Mouse (Mus musculus) megakaryocyte, adult 5-6 weeks (primary cell): ENCODE data around the gene Depdc1b. TPM values are rescaled to one million over a fixed set of nuclear protein-coding genes. Genes with fewer than 3 reads are reported as not detected.

Source experiments
- ATAC-seq: 2 replicates; pipeline ENCODE4 v1.8.0; 2016; ENCODE audit warnings: mild to moderate bottlenecking, inconsistent platforms; ENCODE audit not compliant: poor library complexity, severe bottlenecking
- total RNA-seq, 2 experiments: library from RNA; stranded (forward) in 1 of 2; stranded (reverse) in 1 of 2; fragments of 153-499, 151-499 nt in 1 of 2; fragments of 221-1000, 200-1000 nt in 1 of 2; gene quantifications; 2 replicates each; pipeline versions ENCODE4 v1.2.3 to v1.2.4; 2015 to 2017

The Depdc1b gene
- total RNA-seq, 2 experiments from 2014 or later, result 29.6 to 38.3 TPM

- no peak for ATAC-seq
Measured at GRCm38 (mm10) chr13:108347016-108347415, 30.9 kb downstream of the Depdc1b start.

- ATAC-seq, result no peak
Measured at GRCm38 (mm10) chr13:108349624-108350023, 33.5 kb downstream of the Depdc1b start.

- no peak for ATAC-seq
Measured at GRCm38 (mm10) chr13:108353781-108354180, 37.6 kb downstream of the Depdc1b start.

- no peak for ATAC-seq
Measured at GRCm38 (mm10) chr13:108354804-108355552, 38.8 kb downstream of the Depdc1b start.

- no peak for ATAC-seq
Measured at GRCm38 (mm10) chr13:108357362-108357761, 41.2 kb downstream of the Depdc1b start.

GRCm38 (mm10) chr13:108358228-108358627 lies 42.1 kb downstream of the Depdc1b start:
- ATAC-seq, result no peak

GRCm38 (mm10) chr13:108367496-108367895 lies 51.4 kb downstream of the Depdc1b start:
- ATAC-seq, result no peak

GRCm38 (mm10) chr13:108370241-108370941 lies 54.3 kb downstream of the Depdc1b start:
- no peak for ATAC-seq

- ATAC-seq, result no peak
Measured at GRCm38 (mm10) chr13:108371352-108371921, 55.3 kb downstream of the Depdc1b start.

- no peak for ATAC-seq
Measured at GRCm38 (mm10) chr13:108373231-108373630, 57.1 kb downstream of the Depdc1b start.

- ATAC-seq, result no peak
Measured at GRCm38 (mm10) chr13:108376637-108377036, 60.5 kb downstream of the Depdc1b start.

GRCm38 (mm10) chr13:108381161-108381560 lies 65.0 kb downstream of the Depdc1b start:
- no peak for ATAC-seq

GRCm38 (mm10) chr13:108383051-108383450 lies 66.9 kb downstream of the Depdc1b start:
- ATAC-seq, result no peak

GRCm38 (mm10) chr13:108386058-108386457 lies 69.9 kb downstream of the Depdc1b start:
- ATAC-seq, result no peak

GRCm38 (mm10) chr13:108390565-108390964 lies 74.4 kb downstream of the Depdc1b start:
- ATAC-seq, result peak; percentile 98

- no peak for ATAC-seq
Measured at GRCm38 (mm10) chr13:108403197-108403596, 87.1 kb downstream of the Depdc1b start.

GRCm38 (mm10) chr13:108404372-108404771 lies 88.2 kb downstream of the Depdc1b start:
- ATAC-seq, result peak; percentile 47

GRCm38 (mm10) chr13:108415464-108415863 lies 99.3 kb downstream of the Depdc1b start:
- no peak for ATAC-seq

GRCm38 (mm10) chr13:108418741-108419507 lies 102.8 kb downstream of the Depdc1b start:
- ATAC-seq, result no peak

GRCm38 (mm10) chr13:108426322-108426721 lies 110.2 kb downstream of the Depdc1b start:
- peak; percentile 66 for ATAC-seq

GRCm38 (mm10) chr13:108428809-108429208 lies 112.7 kb downstream of the Depdc1b start:
- ATAC-seq, result no peak
